Mouse (Mus musculus) erythroblast, embryonic 14.5 days (primary cell): ENCODE measurements around the gene Slc35b3.

Experiments used
- GATA1 ChIP-seq: IDR thresholded peaks from 2 replicates; pipeline ENCODE4 v1.6.1; 2012; ENCODE audit warnings: low read length, inconsistent platforms, mixed read lengths
- TAL1 ChIP-seq: IDR thresholded peaks from 3 replicates; pipeline ENCODE4 v1.6.1; 2012; ENCODE audit warnings: low read length, inconsistent platforms, mixed read lengths

GRCm38 (mm10) chr13:38983751-38984150 lies 23.1 kb upstream of the Slc35b3 start:
- TF ChIP-seq TAL1, result no peak
- no peak for TF ChIP-seq GATA1
